Mouse (Mus musculus) kidney, embryonic 15.5 days (tissue): ENCODE data around the gene Sppl3. TPM values are rescaled to one million over a fixed set of nuclear protein-coding genes. Genes with fewer than 3 reads are reported as not detected.

Experiments
- polyA plus RNA-seq: library from polyadenylated mRNA; unstranded; fragments of >200 nt; fragmentation: Nextera tagmentation; extraction: Ambion mirVana; gene quantifications from 2 replicates; pipeline ENCODE4 v1.2.1, GENCODE M21; 2015

The Sppl3 gene
- polyA plus RNA-seq, 1 experiment from 2014 or later: 14.8 TPM

Other genes with a start within 250 kb of the Sppl3 start
- gene Ankrd13a, start 236.5 kb upstream of the Sppl3 start, polyA plus RNA-seq: 45.3 and 49.8 TPM in 2 replicates
- 42.0 and 45.5 TPM in 2 replicates for gene Git2, start 235.6 kb upstream of the Sppl3 start, polyA plus RNA-seq
- gene 1500011B03Rik, start 187.7 kb upstream of the Sppl3 start, polyA plus RNA-seq: 102 and 105 TPM in 2 replicates
- not detected in 2 replicates for gene 4930519G04Rik, start 157.5 kb upstream of the Sppl3 start, polyA plus RNA-seq
- gene Gm9936, start 152.5 kb upstream of the Sppl3 start, polyA plus RNA-seq: 0.06 TPM in 1 of 2 replicates, not detected in the other
- gene Oasl2, start 114.2 kb upstream of the Sppl3 start, polyA plus RNA-seq: 4.2 and 6.2 TPM in 2 replicates
- gene Oasl1, start 87.9 kb upstream of the Sppl3 start, polyA plus RNA-seq: 1.6 and 2.0 TPM in 2 replicates
- 62.8 and 68.0 TPM in 2 replicates for gene 2210016L21Rik, start 69.0 kb upstream of the Sppl3 start, polyA plus RNA-seq
- gene Hnf1a, start 40.0 kb upstream of the Sppl3 start, polyA plus RNA-seq: 12.0 and 13.9 TPM in 2 replicates
- gene Gm10401, start 87.2 kb downstream of the Sppl3 start, polyA plus RNA-seq: 33.0 and 34.2 TPM in 2 replicates
- 85.1 and 94.7 TPM in 2 replicates for gene Acads, start 108.2 kb downstream of the Sppl3 start, polyA plus RNA-seq
- gene Unc119b, start 123.8 kb downstream of the Sppl3 start, polyA plus RNA-seq: 43.7 and 48.1 TPM in 2 replicates
- gene Mlec, start 147.0 kb downstream of the Sppl3 start, polyA plus RNA-seq: 84.7 and 97.3 TPM in 2 replicates
- gene Cabp1, start 183.2 kb downstream of the Sppl3 start, polyA plus RNA-seq: 1.7 TPM in 2 replicates
- 114 and 123 TPM in 2 replicates for gene Pop5, start 224.7 kb downstream of the Sppl3 start, polyA plus RNA-seq